Mouse (Mus musculus) lung, postnatal 0 days (tissue): ENCODE measurements around the gene Nutf2. TPM values are rescaled to one million over a fixed set of nuclear protein-coding genes. Genes with fewer than 3 reads are reported as not detected.
A peak's percentile ranks its signal among the peaks of the same experiment; 100 is the strongest.

ENCODE experiments used
- ATAC-seq: fragments of 200-750 bp; cut with Nextera tagmentation; 2 replicates; pipeline ENCODE4 v1.8.0; 2017; ENCODE audit warnings: moderate library complexity
- DNase-seq: peaks from one replicate; pipeline ENCODE4 v3.0.0-alpha.2; 2016; ENCODE audit warnings: low spot score
- H3K27ac ChIP-seq: fragments of 300-500 bp; sonication (generic); 2 replicates; pipeline ENCODE4 v1.5.1; 2014; ENCODE audit warnings: antibody characterized with exemption, mild to moderate bottlenecking, low read length, mixed read lengths
- H3K27me3 ChIP-seq: fragments of 300-500 bp; sonication (generic); replicated peaks from 2 replicates; pipeline ENCODE4 v1.6.1; 2014; ENCODE audit warnings: low read length, mixed read lengths; ENCODE audit not compliant: insufficient read depth
- H3K36me3 ChIP-seq: fragments of 300-500 bp; sonication (generic); 2 replicates; pipeline ENCODE4 v1.6.1; 2014; ENCODE audit warnings: low read length, mixed read lengths; ENCODE audit not compliant: insufficient read depth
- H3K4me1 ChIP-seq: fragments of 300-500 bp; sonication (generic); 2 replicates; pipeline ENCODE4 v1.6.1; 2014; ENCODE audit warnings: antibody characterized with exemption, low read depth, low read length, mixed read lengths; ENCODE audit not compliant: insufficient read depth
- H3K4me2 ChIP-seq: fragments of 300-500 bp; sonication (generic); replicated peaks from 2 replicates; pipeline ENCODE4 v1.6.1; 2014; ENCODE audit warnings: low read depth, mild to moderate bottlenecking, low read length, moderate library complexity, mixed read lengths
- H3K4me3 ChIP-seq: fragments of 300-500 bp; sonication (generic); 2 replicates; pipeline ENCODE4 v1.5.1; 2014; ENCODE audit warnings: low read depth, low read length
- H3K9ac ChIP-seq: fragments of 300-500 bp; sonication (generic); replicated peaks from 2 replicates; pipeline ENCODE4 v1.6.1; 2014; ENCODE audit warnings: low read depth, mild to moderate bottlenecking
- H3K9me3 ChIP-seq: fragments of 300-500 bp; sonication (generic); 2 replicates; pipeline ENCODE4 v1.6.1; 2016; ENCODE audit warnings: low read length, mixed read lengths
- CTCF ChIP-seq: IDR thresholded peaks from 2 replicates; pipeline ENCODE4 v1.5.1; 2016; ENCODE audit warnings: antibody characterized with exemption, mild to moderate bottlenecking
- EP300 ChIP-seq: IDR thresholded peaks from 2 replicates; pipeline ENCODE4 v1.6.1; 2016; ENCODE audit warnings: antibody characterized with exemption, mild to moderate bottlenecking, control low read depth
- WGBS: fragments of 180-500 bp; shearing (Covaris S2); extraction: QIAGEN DNeasy Blood & Tissue Kit; methylation state at CpG from one replicate; pipeline ENCODE4 v1.1.7; 2014; 5-methylcytosine and 5-hydroxymethylcytosine counted together
- polyA plus RNA-seq: library from polyadenylated mRNA; unstranded; fragments of >200 nt; fragmentation: Nextera tagmentation; extraction: Ambion mirVana; gene quantifications from 2 replicates; pipeline ENCODE4 v1.2.1, GENCODE M21; 2015

Gene Nutf2
- 82.3 and 97.4 TPM in 2 replicates for polyA plus RNA-seq

DNA sequence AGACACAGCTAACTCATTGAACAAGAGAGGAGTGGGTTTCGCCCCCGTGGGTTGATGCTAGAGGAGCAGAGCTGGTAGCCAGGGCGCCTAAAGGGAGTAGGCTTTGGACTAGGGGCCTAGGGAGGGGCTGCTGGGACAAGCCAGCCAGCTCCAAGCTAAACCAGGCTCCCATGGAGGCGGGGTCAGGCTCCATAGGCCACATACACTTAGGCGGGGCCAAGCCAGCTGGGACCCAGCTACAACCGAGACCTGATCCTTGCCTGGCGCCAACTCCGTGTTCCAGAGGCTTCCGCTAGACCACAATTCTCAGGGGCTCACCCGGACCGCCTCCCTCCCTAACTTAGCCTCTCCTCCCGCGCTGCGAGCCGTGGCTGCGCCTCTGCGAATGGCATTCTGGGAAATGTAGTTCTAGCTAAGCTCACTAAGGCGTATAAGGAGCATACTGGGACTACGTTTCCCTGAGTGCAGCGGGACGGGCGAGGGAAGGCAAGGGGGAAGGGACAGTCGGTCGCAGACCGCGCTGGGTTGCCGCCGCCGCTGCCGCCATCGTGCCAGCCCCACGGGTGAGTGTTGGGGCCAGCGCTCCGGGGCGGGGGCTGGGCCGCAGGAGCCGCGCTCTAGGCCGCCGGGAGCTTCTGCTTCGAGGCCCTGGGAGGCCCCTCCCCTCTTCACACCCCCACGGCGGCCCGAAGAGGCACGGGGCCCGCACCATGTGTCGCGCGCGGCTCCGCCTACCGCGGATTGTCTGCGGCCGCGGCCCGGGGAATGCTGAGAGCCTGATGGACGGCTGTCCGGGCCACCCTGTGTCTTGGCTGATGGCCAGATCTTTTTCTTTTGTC is at the start of gene Nutf2:
Gene Nutf2, plus strand, starts transcription at position 438 of the 839 bp plus-strand sequence.
- ATAC-seq = peak; percentile 97
- 2% methylated on average over 49 of the region's 59 CpGs for WGBS

DNA sequence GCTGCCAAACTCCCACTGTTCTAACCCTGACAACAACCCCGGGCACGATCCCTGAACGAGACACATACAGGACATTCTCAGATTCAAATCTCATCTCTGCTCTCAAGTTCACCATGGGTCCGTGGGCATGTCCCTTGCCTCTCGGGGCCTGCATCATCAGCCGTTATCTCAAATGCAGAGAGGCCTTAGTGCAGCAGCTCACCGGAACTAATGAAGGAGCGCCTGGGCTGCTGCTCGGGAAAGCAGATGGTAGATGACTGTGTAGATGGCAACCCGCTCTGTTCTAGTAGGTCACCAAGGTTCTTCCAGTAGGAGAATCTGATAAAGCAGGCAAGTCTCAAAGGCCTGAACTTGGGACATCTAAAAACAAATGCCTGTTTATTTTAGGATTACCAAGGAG is 49.3 kb upstream of the Nutf2 start:
- no peaks in the 10 kb centered on the region for H3K9me3 ChIP-seq
- no peak overlapping the region for H3K9ac ChIP-seq
- no peak overlapping the region for H3K4me3 ChIP-seq
- WGBS = 87% methylated on average over 10 of the region's 10 CpGs
- H3K27ac ChIP-seq = no peak overlapping the region
- DNase-seq = no peak
- no peak for TF ChIP-seq CTCF
- no peak for TF ChIP-seq EP300
- no peak for ATAC-seq
- H3K4me1 ChIP-seq = peaks cover 15% of the 10 kb centered on the region
- H3K36me3 ChIP-seq = no peaks in the 10 kb centered on the region; the same call in 1 of the 2 replicates
- H3K4me2 ChIP-seq = no peak overlapping the region
- H3K27me3 ChIP-seq = no peaks in the 10 kb centered on the region

More for the DNA sequence above, at the start of gene Nutf2:
- Histone ChIP-seq H3K4me2 (peak within 1 kb of the TSS; percentile 86), H3K4me3 (peak within 1 kb of the TSS; percentile 66), H3K27me3 (no peaks in the 10 kb centered on the region), H3K9me3 (no peaks in the 10 kb centered on the region), H3K4me1 (peaks cover 30% of the 10 kb centered on the region), H3K9ac (peak within 1 kb of the TSS; percentile 75), H3K27ac (peak within 1 kb of the TSS; percentile 83), H3K36me3 (no peaks in the 10 kb centered on the region)
- DNase-seq = peak; percentile 100
- TF ChIP-seq CTCF (no peak), EP300 (no peak; the same call in 1 of the 2 replicates)

GRCm38 (mm10) chr8:105811543-105811942 is 48.8 kb upstream of the Nutf2 start:
- peaks cover 15% of the 10 kb centered on the region for H3K4me1 ChIP-seq
- H3K36me3 ChIP-seq = no peaks in the 10 kb centered on the region; the same call in 1 of the 2 replicates
- ATAC-seq = no peak
- H3K4me3 ChIP-seq = no peak overlapping the region
- WGBS = 66% methylated on average over 3 of the region's 3 CpGs
- H3K4me2 ChIP-seq = no peak overlapping the region
- H3K9ac ChIP-seq = no peak overlapping the region
- H3K27me3 ChIP-seq = no peaks in the 10 kb centered on the region
- no peak overlapping the region for H3K27ac ChIP-seq
- DNase-seq = no peak
- no peaks in the 10 kb centered on the region for H3K9me3 ChIP-seq
- no peak for TF ChIP-seq EP300
- TF ChIP-seq CTCF = no peak

- Histone ChIP-seq H3K9me3 (no peaks in the 10 kb centered on the region), H3K4me2 (no peak overlapping the region), H3K27ac (no peak overlapping the region), H3K36me3 (no peaks in the 10 kb centered on the region; the same call in 1 of the 2 replicates), H3K4me1 (peaks cover 14% of the 10 kb centered on the region), H3K4me3 (no peak overlapping the region), H3K9ac (no peak overlapping the region), H3K27me3 (no peaks in the 10 kb centered on the region)
- TF ChIP-seq EP300 (no peak), CTCF (no peak)
- ATAC-seq (no peak), DNase-seq (no peak)
- 76% methylated on average over 5 of the region's 5 CpGs for WGBS
Measured at GRCm38 (mm10) chr8:105812511-105812910, 47.9 kb upstream of the Nutf2 start.

GRCm38 (mm10) chr8:105813241-105813640 is 47.1 kb upstream of the Nutf2 start:
- H3K4me3 ChIP-seq = no peak overlapping the region
- DNase-seq = no peak
- H3K4me1 ChIP-seq = peaks cover 6% of the 10 kb centered on the region; the same call in 1 of the 2 replicates
- H3K36me3 ChIP-seq = no peaks in the 10 kb centered on the region; the same call in 1 of the 2 replicates
- H3K9me3 ChIP-seq = no peaks in the 10 kb centered on the region
- no peak overlapping the region for H3K4me2 ChIP-seq
- H3K27ac ChIP-seq = no peak overlapping the region
- no peaks in the 10 kb centered on the region for H3K27me3 ChIP-seq
- WGBS = 95% methylated on average over 6 of the region's 6 CpGs
- TF ChIP-seq EP300 (no peak), CTCF (no peak)
- no peak overlapping the region for H3K9ac ChIP-seq
- no peak for ATAC-seq

- DNase-seq = no peak
- 78% methylated on average over 3 of the region's 3 CpGs for WGBS
Measured at GRCm38 (mm10) chr8:105819659-105820058, 40.7 kb upstream of the Nutf2 start.

More at GRCm38 (mm10) chr8:105819659-105820058, 40.7 kb upstream of the Nutf2 start:
- Histone ChIP-seq H3K27me3 (no peaks in the 10 kb centered on the region), H3K4me1 (no peaks in the 10 kb centered on the region), H3K4me2 (no peak overlapping the region), H3K9ac (no peak overlapping the region), H3K27ac (no peak overlapping the region), H3K36me3 (peaks cover 10% of the 10 kb centered on the region), H3K4me3 (no peak overlapping the region), H3K9me3 (no peaks in the 10 kb centered on the region)
- TF ChIP-seq EP300 = no peak
- TF ChIP-seq CTCF = no peak
- ATAC-seq = no peak
